Mouse (Mus musculus): ENCODE results near the gene Tie1. TPM values are rescaled to one million over a fixed set of nuclear protein-coding genes. Genes with fewer than 3 reads are reported as not detected.
A peak's percentile ranks its signal among the peaks of the same experiment; 100 is the strongest.
"Not testable (repeated sequence)": the region's sequence is repeated elsewhere in the genome, so short reads cannot be mapped to it uniquely, and the experiment has no call there.

Gene Tie1
- 0.99 TPM in 1 of 2 replicates, not detected in the other for total RNA-seq (2014; fragmentation: Nextera tagmentation)
- total RNA-seq (2017), result 1.3 and 2.5 TPM in 2 replicates

GRCm38 (mm10) chr4:118489717-118490132 is at the start of gene Tie1:
TSS of gene Tie1 (minus strand) at chr4:118490061.
- no peak for ATAC-seq (replicated peaks; ENCODE audit: low FRiP score, low TSS enrichment, poor library complexity, severe bottlenecking)

GRCm38 (mm10) chr4:118537801-118538200 is 47.9 kb upstream of the Tie1 start:
- no peak for ATAC-seq (replicated peaks; ENCODE audit: low FRiP score, low TSS enrichment, poor library complexity, severe bottlenecking)

- ATAC-seq (replicated peaks; ENCODE audit: low FRiP score, low TSS enrichment, poor library complexity, severe bottlenecking), result no peak
These were observed 45.7 kb upstream of the Tie1 start for GRCm38 (mm10) chr4:118535610-118536009.

GRCm38 (mm10) chr4:118533605-118534004 is 43.7 kb upstream of the Tie1 start:
- ATAC-seq (replicated peaks; ENCODE audit: low FRiP score, low TSS enrichment, poor library complexity, severe bottlenecking), result no peak

- no peak for ATAC-seq (replicated peaks; ENCODE audit: low FRiP score, low TSS enrichment, poor library complexity, severe bottlenecking)
These were observed 43.3 kb upstream of the Tie1 start for GRCm38 (mm10) chr4:118533156-118533555.

GRCm38 (mm10) chr4:118532663-118533062 is 42.8 kb upstream of the Tie1 start:
- no peak for ATAC-seq (replicated peaks; ENCODE audit: low FRiP score, low TSS enrichment, poor library complexity, severe bottlenecking)

- no peak for ATAC-seq (replicated peaks; ENCODE audit: low FRiP score, low TSS enrichment, poor library complexity, severe bottlenecking)
These were observed 37.9 kb upstream of the Tie1 start for GRCm38 (mm10) chr4:118527720-118528119.

GRCm38 (mm10) chr4:118527335-118527681 is 37.4 kb upstream of the Tie1 start:
- no peak for ATAC-seq (replicated peaks; ENCODE audit: low FRiP score, low TSS enrichment, poor library complexity, severe bottlenecking)

GRCm38 (mm10) chr4:118526408-118527334 is 36.8 kb upstream of the Tie1 start, which contains the start of gene 2610528J11Rik:
TSS of gene 2610528J11Rik (plus strand) at chr4:118526999.
- no peak for ATAC-seq (replicated peaks; ENCODE audit: low FRiP score, low TSS enrichment, poor library complexity, severe bottlenecking)

GRCm38 (mm10) chr4:118525779-118526178 is 35.9 kb upstream of the Tie1 start:
- no peak for ATAC-seq (replicated peaks; ENCODE audit: low FRiP score, low TSS enrichment, poor library complexity, severe bottlenecking)

GRCm38 (mm10) chr4:118523976-118524375 is 34.1 kb upstream of the Tie1 start:
- no peak for ATAC-seq (replicated peaks; ENCODE audit: low FRiP score, low TSS enrichment, poor library complexity, severe bottlenecking)

- ATAC-seq (replicated peaks; ENCODE audit: low FRiP score, low TSS enrichment, poor library complexity, severe bottlenecking), result no peak
These were observed 32.4 kb upstream of the Tie1 start for GRCm38 (mm10) chr4:118522248-118522647.

- no peak for ATAC-seq (replicated peaks; ENCODE audit: low FRiP score, low TSS enrichment, poor library complexity, severe bottlenecking)
These were observed 28.3 kb upstream of the Tie1 start for GRCm38 (mm10) chr4:118518208-118518607.

GRCm38 (mm10) chr4:118517497-118518146 is 27.8 kb upstream of the Tie1 start:
- ATAC-seq (replicated peaks; ENCODE audit: low FRiP score, low TSS enrichment, poor library complexity, severe bottlenecking), result no peak

- peak; percentile 57; the same call in 1 of the 2 replicates for ATAC-seq (replicated peaks; ENCODE audit: low FRiP score, low TSS enrichment, poor library complexity, severe bottlenecking)
These were observed 27.0 kb upstream of the Tie1 start for GRCm38 (mm10) chr4:118516699-118517496.

- ATAC-seq (replicated peaks; ENCODE audit: low FRiP score, low TSS enrichment, poor library complexity, severe bottlenecking), result no peak
These were observed 19.2 kb upstream of the Tie1 start for GRCm38 (mm10) chr4:118509050-118509449.

GRCm38 (mm10) chr4:118507171-118507570 is 17.3 kb upstream of the Tie1 start:
- not testable (repeated sequence) for ATAC-seq (replicated peaks; ENCODE audit: low FRiP score, low TSS enrichment, poor library complexity, severe bottlenecking)

- no peak for ATAC-seq (replicated peaks; ENCODE audit: low FRiP score, low TSS enrichment, poor library complexity, severe bottlenecking)
These were observed 15.7 kb upstream of the Tie1 start for GRCm38 (mm10) chr4:118505551-118505950.

GRCm38 (mm10) chr4:118500792-118501191 is 10.9 kb upstream of the Tie1 start:
- no peak for ATAC-seq (replicated peaks; ENCODE audit: low FRiP score, low TSS enrichment, poor library complexity, severe bottlenecking)
